Mouse (Mus musculus): Measurements from ENCODE around the gene Smn1.
"Not testable (repeated sequence)": the region's sequence is repeated elsewhere in the genome, so short reads cannot be mapped to it uniquely, and the experiment has no call there.

- TF ChIP-seq CTCF (IDR thresholded peaks at IDR 0.05); POLR2A (IDR thresholded peaks at IDR 0.05; ENCODE audit: insufficient read depth, low read depth, low read length); EP300 (IDR thresholded peaks at IDR 0.05; ENCODE audit: insufficient read depth, low read depth, low read length): not testable (repeated sequence)
Measured at GRCm38 (mm10) chr13:100162467-100162866, 37.8 kb downstream of the Smn1 start.

Data from heart, adult 2 months (tissue).